Mouse (Mus musculus) testis, adult 2 months (tissue): ENCODE results near the gene Calcoco2.

Experiments used
- CTCF ChIP-seq: fragments of 200-500 bp; IDR thresholded peaks from 2 replicates; pipeline ENCODE4 v1.5.1; 2012; ENCODE audit warnings: low read depth, mild to moderate bottlenecking, inconsistent platforms, low read length, moderate library complexity; ENCODE audit not compliant: control insufficient read depth, insufficient read depth, insufficient replicate concordance
- POLR2A ChIP-seq: fragments of 200-500 bp; IDR thresholded peaks from 2 replicates; pipeline ENCODE4 v1.6.1; 2012; ENCODE audit warnings: low read depth, mild to moderate bottlenecking, inconsistent platforms, low read length, moderate library complexity; ENCODE audit not compliant: control insufficient read depth

- TF ChIP-seq POLR2A = no peak
- no peak for TF ChIP-seq CTCF
These were observed 37.2 kb downstream of the Calcoco2 start for GRCm38 (mm10) chr11:96074351-96075176.
